ENCODE assay signal across 24 mouse cellular contexts in genomic region chr6:8907917-8908316, GRCm38 (mm10). TPM values are rescaled to one million over a fixed set of nuclear protein-coding genes. Genes with fewer than 3 reads are reported as not detected.
"Had no signal": no experiment of that assay in that cellular context is flagged by ENCODE, and none has a peak within 500 bp of the region (broad histone marks: within the 10 kb centered on the region; RNA-seq: fewer than 3 reads in every experiment).

No protein-coding gene starts in this region.

- H3K9me3 ChIP-seq: lung, embryonic 15.5 days; megakaryocyte, embryonic 14.5 days; midbrain, embryonic 13.5 days; midbrain, embryonic 15.5 days; neural tube, embryonic 12.5 days; stomach, embryonic 15.5 days had no signal

- DNase-seq: liver, postnatal 0 days; lung, adult 2 months; lung, postnatal 14 days; lung, postnatal 36 days; right cerebral cortex, postnatal 25 days; right cerebral cortex, postnatal 4 days; spleen, adult 18-20 months; thymus, adult 2 months; thymus, postnatal 25 days; thymus, postnatal 4 days had no signal

- H3K4me1 ChIP-seq: lung, embryonic 15.5 days; megakaryocyte, embryonic 14.5 days; midbrain, embryonic 13.5 days; midbrain, embryonic 15.5 days; neural tube, embryonic 12.5 days; stomach, embryonic 15.5 days had no signal

- H3K9ac ChIP-seq: liver, postnatal 0 days; lung, embryonic 15.5 days; midbrain, embryonic 13.5 days; midbrain, embryonic 15.5 days; neural tube, embryonic 12.5 days; stomach, embryonic 15.5 days had no signal

- H3K36me3 ChIP-seq: lung, embryonic 15.5 days; midbrain, embryonic 13.5 days; midbrain, embryonic 15.5 days; neural tube, embryonic 12.5 days; stomach, embryonic 15.5 days had no signal

- H3K4me3 ChIP-seq: lung, embryonic 15.5 days; megakaryocyte, embryonic 14.5 days; midbrain, embryonic 13.5 days; midbrain, embryonic 15.5 days; neural tube, embryonic 12.5 days; stomach, embryonic 15.5 days had no signal

- H3K4me2 ChIP-seq: lung, embryonic 15.5 days; midbrain, embryonic 11.5 days; midbrain, embryonic 13.5 days; midbrain, embryonic 15.5 days; neural tube, embryonic 12.5 days; stomach, embryonic 15.5 days had no signal

- ATAC-seq: liver, postnatal 0 days; lung, postnatal 0 days; midbrain, embryonic 13.5 days; midbrain, embryonic 15.5 days had no signal

- H3K27ac ChIP-seq: lung, embryonic 15.5 days; macrophage; midbrain, embryonic 13.5 days; midbrain, embryonic 15.5 days; neural tube, embryonic 12.5 days; stomach, embryonic 15.5 days; stomach, postnatal 0 days had no signal

- H3K27me3 ChIP-seq: lung, embryonic 15.5 days; megakaryocyte, embryonic 14.5 days; midbrain, embryonic 13.5 days; midbrain, embryonic 15.5 days; neural tube, embryonic 12.5 days; stomach, embryonic 15.5 days had no signal

RNA-seq across cellular contexts. Expression of gene Nxph1, which starts 40.3 kb away (rescaled TPM):
- total RNA-seq: megakaryocyte progenitor cell, adult 5-6 weeks; monocyte, adult 5-6 weeks; neutrophil, adult 5-6 weeks had no signal
- polyA plus RNA-seq: liver, postnatal 0 days; lung, postnatal 0 days; macrophage; small intestine, adult 2 months had no signal
